Mouse (Mus musculus) limb, embryonic 15.5 days (tissue): ENCODE measurements around the gene Aldh3b2. TPM values are rescaled to one million over a fixed set of nuclear protein-coding genes. Genes with fewer than 3 reads are reported as not detected.

Source experiments
- ATAC-seq: fragments of 200-750 bp; cut with Nextera tagmentation; 2 replicates; pipeline ENCODE4 v1.8.0; 2017; ENCODE audit warnings: low read depth, moderate TSS enrichment; ENCODE audit not compliant: insufficient number of reproducible peaks, low FRiP score, low TSS enrichment
- H3K27ac ChIP-seq: fragments of 300-500 bp; sonication (generic); 2 replicates; pipeline ENCODE4 v1.5.1; 2015; ENCODE audit warnings: moderate library complexity, mild to moderate bottlenecking, inconsistent platforms
- H3K27me3 ChIP-seq: fragments of 300-500 bp; sonication (generic); 2 replicates; pipeline ENCODE4 v1.6.1; 2015; ENCODE audit warnings: inconsistent platforms
- H3K36me3 ChIP-seq: fragments of 300-500 bp; sonication (generic); 2 replicates; pipeline ENCODE4 v1.6.1; 2015; ENCODE audit warnings: inconsistent platforms
- H3K4me1 ChIP-seq: fragments of 300-500 bp; sonication (generic); 2 replicates; pipeline ENCODE4 v1.6.1; 2015; ENCODE audit warnings: inconsistent platforms
- H3K4me2 ChIP-seq: fragments of 300-500 bp; sonication (generic); 2 replicates; pipeline ENCODE4 v1.6.1; 2015; ENCODE audit warnings: mild to moderate bottlenecking, inconsistent platforms
- H3K4me3 ChIP-seq: fragments of 300-500 bp; sonication (generic); 2 replicates; pipeline ENCODE4 v1.5.1; 2015; ENCODE audit warnings: mild to moderate bottlenecking, inconsistent platforms
- H3K9ac ChIP-seq: fragments of 300-500 bp; sonication (generic); 2 replicates; pipeline ENCODE4 v1.6.1; 2015; ENCODE audit warnings: inconsistent platforms
- H3K9me3 ChIP-seq: fragments of 300-500 bp; sonication (generic); 2 replicates; pipeline ENCODE4 v1.6.1; 2016; ENCODE audit warnings: inconsistent platforms
- WGBS: fragments of 180-500 bp; shearing (Covaris S2); methylation state at CpG from one replicate; pipeline ENCODE4 v1.1.7; 2015; 5-methylcytosine and 5-hydroxymethylcytosine counted together
- polyA plus RNA-seq: library from polyadenylated mRNA; unstranded; fragments of >200 nt; fragmentation: Nextera tagmentation; extraction: Ambion mirVana; gene quantifications from 2 replicates; pipeline ENCODE4 v1.2.1, GENCODE M21; 2015

The Aldh3b2 gene
- polyA plus RNA-seq, 1 experiment from 2014 or later: 37.2 TPM

DNA sequence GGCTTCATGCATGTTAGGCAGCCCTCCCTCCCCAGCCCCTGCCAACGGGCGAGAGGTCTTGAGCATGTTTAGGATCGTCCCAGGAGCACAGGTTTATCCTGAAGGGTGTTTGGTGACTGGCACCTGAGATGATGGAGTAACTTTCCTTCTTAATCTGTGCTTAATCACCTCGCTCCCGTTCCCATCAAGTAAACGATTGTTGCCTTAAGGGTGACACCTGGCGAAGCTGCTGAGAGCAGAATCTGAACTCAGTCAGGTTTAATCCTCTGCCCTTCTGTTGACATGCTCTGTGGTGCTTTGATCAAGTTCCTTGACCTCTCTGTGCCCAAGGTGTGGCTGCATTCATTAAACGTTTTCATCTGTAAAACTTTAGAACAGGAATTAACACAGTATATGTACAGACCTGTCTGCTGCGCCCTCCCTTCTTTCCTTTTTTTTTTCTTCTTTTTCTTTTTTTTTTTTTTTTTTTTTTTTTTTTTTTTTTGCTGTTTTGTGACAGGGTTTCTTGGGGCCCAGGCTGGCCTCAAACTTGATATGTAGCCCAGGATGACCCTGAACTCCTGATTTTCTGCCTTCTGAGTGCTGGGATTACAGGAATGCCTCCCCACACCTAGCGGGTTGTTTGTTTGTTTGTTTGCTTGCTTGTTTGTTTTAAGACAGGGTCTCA, 45.9 kb downstream of the Aldh3b2 start:
- 49% methylated on average over 10 of the region's 10 CpGs for WGBS
- no peak overlapping the region for H3K4me3 ChIP-seq
- H3K9me3 ChIP-seq: no peaks in the 10 kb centered on the region
- no peak overlapping the region for H3K9ac ChIP-seq
- H3K27me3 ChIP-seq: no peaks in the 10 kb centered on the region
- peaks cover 7% of the 10 kb centered on the region for H3K4me1 ChIP-seq
- ATAC-seq: no peak
- no peaks in the 10 kb centered on the region for H3K36me3 ChIP-seq
- H3K27ac ChIP-seq: no peak overlapping the region
- H3K4me2 ChIP-seq: no peak overlapping the region

DNA sequence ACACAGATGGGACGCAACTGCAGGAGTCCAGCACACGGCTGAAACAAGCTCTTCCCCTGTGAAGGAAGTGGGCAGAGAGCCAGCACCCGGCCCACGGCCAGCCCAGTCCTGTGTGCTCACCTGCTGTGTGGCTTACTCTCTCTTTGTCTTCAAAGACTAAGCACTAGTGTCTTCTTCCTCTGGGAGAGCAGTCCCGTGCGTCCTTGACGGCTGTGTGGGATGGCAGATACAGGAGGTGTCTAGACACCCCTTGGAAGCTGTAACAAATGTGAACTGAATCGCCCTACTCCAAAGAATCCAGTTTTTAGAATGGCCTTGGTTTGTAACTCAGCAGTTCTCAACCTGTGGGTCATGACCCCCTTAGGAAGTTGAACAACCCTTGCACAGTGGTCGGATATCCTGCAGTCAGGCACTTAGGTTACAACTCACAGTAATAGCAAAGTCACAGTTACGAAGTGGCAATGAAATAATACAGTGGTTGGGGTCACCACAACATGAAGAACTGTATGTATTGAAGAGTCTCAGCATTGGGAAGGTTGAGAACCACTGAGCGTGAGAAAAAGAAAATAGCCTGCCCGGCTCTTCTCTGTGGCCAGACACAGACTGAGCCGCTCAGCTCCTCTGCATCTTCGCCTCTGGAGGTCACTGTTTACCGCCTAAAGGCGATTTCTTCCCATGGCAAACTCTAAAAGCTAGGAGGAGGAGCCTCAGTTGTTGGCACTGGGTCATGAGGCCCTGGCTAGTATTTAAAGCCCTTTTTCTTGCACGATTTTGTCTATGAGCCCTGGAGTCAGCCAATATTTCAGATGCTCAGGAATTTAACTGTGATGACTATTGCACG, 46.8 kb downstream of the Aldh3b2 start:
- Histone ChIP-seq H3K36me3 (no peaks in the 10 kb centered on the region), H3K4me1 (peaks cover 7% of the 10 kb centered on the region), H3K4me2 (no peak overlapping the region), H3K4me3 (no peak overlapping the region), H3K9me3 (no peaks in the 10 kb centered on the region), H3K27me3 (no peaks in the 10 kb centered on the region), H3K9ac (no peak overlapping the region), H3K27ac (peak overlapping the region; percentile 73)
- no peak; the same call in 1 of the 2 replicates for ATAC-seq
- WGBS: 31% methylated on average over 18 of the region's 18 CpGs

DNA sequence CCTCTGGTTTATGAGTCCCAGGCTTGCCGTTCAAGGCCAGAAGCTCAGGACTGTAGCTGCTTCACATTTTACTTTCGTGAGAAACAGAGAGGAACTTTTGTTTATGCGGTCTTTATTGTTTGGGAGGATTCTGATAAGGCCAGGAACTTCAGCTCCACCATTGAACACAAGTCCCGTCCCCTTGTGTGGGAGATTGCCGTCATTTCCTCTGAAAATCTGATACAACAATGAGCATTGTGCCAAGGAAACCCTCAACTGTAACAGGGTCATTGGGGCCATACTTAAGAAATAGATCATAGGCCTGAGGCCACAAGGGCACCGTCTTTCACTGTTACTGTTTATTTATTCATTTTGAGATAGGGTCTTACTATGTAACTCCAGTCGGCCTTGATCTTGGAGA, 51.1 kb downstream of the Aldh3b2 start:
- Histone ChIP-seq H3K27ac (no peak overlapping the region), H3K27me3 (no peaks in the 10 kb centered on the region), H3K36me3 (no peaks in the 10 kb centered on the region), H3K4me2 (no peak overlapping the region), H3K4me3 (no peak overlapping the region), H3K9ac (no peak overlapping the region), H3K9me3 (no peaks in the 10 kb centered on the region), H3K4me1 (peaks cover 7% of the 10 kb centered on the region)
- no peak for ATAC-seq
- WGBS: 72% methylated on average over 7 of the region's 7 CpGs

DNA sequence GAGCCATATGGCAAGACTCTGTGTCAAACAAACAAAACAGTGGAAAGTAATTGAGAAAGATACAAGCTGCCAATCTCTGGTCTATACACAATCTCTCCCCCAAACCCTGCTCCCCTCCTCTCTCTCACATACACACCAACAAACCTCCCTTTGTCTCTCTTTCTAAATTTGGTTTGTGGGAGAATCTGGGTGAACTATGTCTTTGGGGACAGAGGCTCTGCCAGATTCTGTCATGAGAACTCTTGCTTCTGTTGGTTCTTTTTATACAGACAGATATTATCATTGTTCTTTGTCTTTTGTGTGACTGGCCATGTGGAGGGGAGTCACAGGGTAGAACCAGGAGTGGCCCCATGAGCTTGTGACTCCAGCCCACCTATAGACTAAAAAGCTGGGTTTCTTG, 55.4 kb downstream of the Aldh3b2 start:
- Histone ChIP-seq H3K9me3 (no peaks in the 10 kb centered on the region), H3K27ac (no peak overlapping the region), H3K4me2 (no peak overlapping the region), H3K4me3 (no peak overlapping the region), H3K9ac (no peak overlapping the region), H3K4me1 (no peaks in the 10 kb centered on the region), H3K36me3 (no peaks in the 10 kb centered on the region), H3K27me3 (no peaks in the 10 kb centered on the region)
- ATAC-seq: no peak

Other genes with a start within 250 kb of the Aldh3b2 start
- gene Kmt5b, start 204.9 kb upstream of the Aldh3b2 start, polyA plus RNA-seq: 25.2 and 29.0 TPM in 2 replicates
- gene Chka, start 120.6 kb upstream of the Aldh3b2 start, polyA plus RNA-seq: 32.3 and 32.7 TPM in 2 replicates
- gene Tcirg1, start 65.2 kb upstream of the Aldh3b2 start, polyA plus RNA-seq: 46.3 and 52.4 TPM in 2 replicates
- gene Ndufs8, start 59.6 kb upstream of the Aldh3b2 start, polyA plus RNA-seq: 244 and 254 TPM in 2 replicates
- gene Aldh3b1, start 42.5 kb upstream of the Aldh3b2 start, polyA plus RNA-seq: 2.7 and 4.2 TPM in 2 replicates
- gene Unc93b1, start 37.1 kb upstream of the Aldh3b2 start, polyA plus RNA-seq: 26.1 and 30.5 TPM in 2 replicates
- gene Aldh3b3, start 13.7 kb upstream of the Aldh3b2 start, polyA plus RNA-seq: 3.7 and 6.7 TPM in 2 replicates
- gene Acy3, start 14.2 kb downstream of the Aldh3b2 start, polyA plus RNA-seq: 5.9 and 7.5 TPM in 2 replicates
- gene Tbx10, start 20.4 kb downstream of the Aldh3b2 start, polyA plus RNA-seq: not detected in 2 replicates
- 31.5 and 33.4 TPM in 2 replicates for gene Nudt8, start 28.3 kb downstream of the Aldh3b2 start, polyA plus RNA-seq
- gene Gm49405, start 28.3 kb downstream of the Aldh3b2 start, polyA plus RNA-seq: 3.3 and 3.5 TPM in 2 replicates
- 3.8 and 4.4 TPM in 2 replicates for gene Doc2g, start 31.0 kb downstream of the Aldh3b2 start, polyA plus RNA-seq
- 193 and 209 TPM in 2 replicates for gene Ndufv1, start 40.5 kb downstream of the Aldh3b2 start, polyA plus RNA-seq
- 488 and 537 TPM in 2 replicates for gene Gstp1, start 65.7 kb downstream of the Aldh3b2 start, polyA plus RNA-seq
- gene Gstp2, start 73.7 kb downstream of the Aldh3b2 start, polyA plus RNA-seq: 1.4 and 2.3 TPM in 2 replicates
- 0.46 and 0.65 TPM in 2 replicates for gene Gstp3, start 87.2 kb downstream of the Aldh3b2 start, polyA plus RNA-seq
- not detected in 2 replicates for gene Cabp2, start 109.2 kb downstream of the Aldh3b2 start, polyA plus RNA-seq
- gene Cdk2ap2, start 124.9 kb downstream of the Aldh3b2 start, polyA plus RNA-seq: 82.7 and 85.6 TPM in 2 replicates
- gene Pitpnm1, start 127.7 kb downstream of the Aldh3b2 start, polyA plus RNA-seq: 5.6 and 6.2 TPM in 2 replicates
- 95.5 and 97.7 TPM in 2 replicates for gene Aip, start 153.5 kb downstream of the Aldh3b2 start, polyA plus RNA-seq
- not detected in 2 replicates for gene Gpr152, start 167.5 kb downstream of the Aldh3b2 start, polyA plus RNA-seq
- gene Cabp4, start 171.7 kb downstream of the Aldh3b2 start, polyA plus RNA-seq: 0.05 and 0.06 TPM in 2 replicates
- 169 and 170 TPM in 2 replicates for gene Coro1b, start 176.3 kb downstream of the Aldh3b2 start, polyA plus RNA-seq
- 7.4 and 9.5 TPM in 2 replicates for gene Ptprcap, start 181.3 kb downstream of the Aldh3b2 start, polyA plus RNA-seq
- gene Rps6kb2, start 191.0 kb downstream of the Aldh3b2 start, polyA plus RNA-seq: 68.8 and 79.3 TPM in 2 replicates
- 1.8 and 2.7 TPM in 2 replicates for gene Carns1, start 203.2 kb downstream of the Aldh3b2 start, polyA plus RNA-seq
- 3.9 and 4.5 TPM in 2 replicates for gene Tbc1d10c, start 219.0 kb downstream of the Aldh3b2 start, polyA plus RNA-seq
- 759 and 834 TPM in 2 replicates for gene Ppp1ca, start 219.7 kb downstream of the Aldh3b2 start, polyA plus RNA-seq
- gene Rad9a, start 229.3 kb downstream of the Aldh3b2 start, polyA plus RNA-seq: 31.6 and 33.5 TPM in 2 replicates
- 8.1 and 8.4 TPM in 2 replicates for gene Clcf1, start 241.9 kb downstream of the Aldh3b2 start, polyA plus RNA-seq
- gene AC109138.7, start 242.0 kb downstream of the Aldh3b2 start, polyA plus RNA-seq: not detected in 2 replicates